Mouse (Mus musculus) midbrain, embryonic 13.5 days (tissue): ENCODE measurements around the gene Rora. TPM values are rescaled to one million over a fixed set of nuclear protein-coding genes. Genes with fewer than 3 reads are reported as not detected.

Source experiments
- ATAC-seq: fragments of 200-750 bp; cut with Nextera tagmentation; 2 replicates; pipeline ENCODE4 v1.8.0; 2017; ENCODE audit warnings: mild to moderate bottlenecking, moderate TSS enrichment, moderate library complexity
- H3K27ac ChIP-seq: fragments of 300-500 bp; sonication (generic); 2 replicates; pipeline ENCODE4 v1.5.1; 2015; ENCODE audit warnings: inconsistent platforms, mild to moderate bottlenecking, moderate library complexity
- H3K27me3 ChIP-seq: fragments of 300-500 bp; sonication (generic); 2 replicates; pipeline ENCODE4 v1.6.1; 2015; ENCODE audit warnings: mild to moderate bottlenecking, inconsistent platforms
- H3K36me3 ChIP-seq: fragments of 300-500 bp; sonication (generic); 2 replicates; pipeline ENCODE4 v1.6.1; 2015; ENCODE audit warnings: mild to moderate bottlenecking, inconsistent platforms
- H3K4me1 ChIP-seq: fragments of 300-500 bp; sonication (generic); replicated peaks from 2 replicates; pipeline ENCODE4 v1.6.1; 2015; ENCODE audit warnings: inconsistent platforms
- H3K4me2 ChIP-seq: fragments of 300-500 bp; sonication (generic); replicated peaks from 2 replicates; pipeline ENCODE4 v1.6.1; 2015; ENCODE audit warnings: moderate library complexity, mild to moderate bottlenecking, inconsistent platforms
- H3K4me3 ChIP-seq: fragments of 300-500 bp; sonication (generic); replicated peaks from 2 replicates; pipeline ENCODE4 v1.5.1; 2015; ENCODE audit warnings: mild to moderate bottlenecking, inconsistent platforms
- H3K9ac ChIP-seq: fragments of 300-500 bp; sonication (generic); replicated peaks from 2 replicates; pipeline ENCODE4 v1.6.1; 2015; ENCODE audit warnings: mild to moderate bottlenecking, inconsistent platforms
- H3K9me3 ChIP-seq: fragments of 300-500 bp; sonication (generic); 2 replicates; pipeline ENCODE4 v1.6.1; 2016; ENCODE audit warnings: mild to moderate bottlenecking, inconsistent platforms
- WGBS: fragments of 180-500 bp; shearing (Covaris S2); methylation state at CpG from one replicate; pipeline ENCODE4 v1.1.7; 2015; 5-methylcytosine and 5-hydroxymethylcytosine counted together
- polyA plus RNA-seq: library from polyadenylated mRNA; unstranded; fragments of >200 nt; fragmentation: Nextera tagmentation; extraction: Ambion mirVana; gene quantifications from 2 replicates; pipeline ENCODE4 v1.2.1, GENCODE M21; 2015

The Rora gene
- polyA plus RNA-seq, 1 experiment from 2014 or later, result 21.0 TPM

DNA sequence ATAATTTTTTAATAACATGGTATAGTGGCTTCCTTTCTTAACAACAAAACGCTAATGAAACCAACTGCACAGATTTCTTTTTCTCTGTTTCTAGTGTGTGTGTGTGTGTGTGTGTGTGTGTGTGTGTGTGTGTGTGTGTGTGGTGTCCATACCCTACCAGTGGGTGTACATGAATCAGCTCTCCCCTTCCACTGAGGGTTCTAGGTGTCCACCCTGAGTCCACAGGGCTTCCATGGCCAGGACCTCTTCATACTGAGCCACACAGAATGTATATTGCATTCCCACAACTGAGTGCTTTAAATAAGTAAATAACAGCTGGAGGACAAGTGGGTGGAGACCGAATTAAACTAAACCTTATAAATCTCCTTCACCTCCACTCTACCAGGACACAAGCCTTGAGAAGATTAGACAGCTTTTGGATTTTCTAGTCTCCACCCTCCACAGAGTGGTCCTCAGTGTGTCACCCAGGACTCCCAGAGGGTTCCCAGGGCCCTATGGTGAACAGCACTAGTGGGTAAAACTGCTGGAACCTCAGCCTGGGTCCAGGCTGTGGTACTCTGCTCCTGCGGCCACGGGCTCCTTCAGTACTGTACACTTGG, 649.9 kb downstream of the Rora start:
- no peaks in the 10 kb centered on the region for H3K36me3 ChIP-seq
- no peak overlapping the region for H3K27ac ChIP-seq
- no peak overlapping the region for H3K4me3 ChIP-seq
- peaks cover 12% of the 10 kb centered on the region for H3K27me3 ChIP-seq
- H3K4me2 ChIP-seq, result no peak overlapping the region; the same call in 1 of the 2 replicates
- 70% methylated on average over 4 of the region's 4 CpGs for WGBS
- 0 out of 2 replicates have a peak, but pooled peaks have one; percentile 24 for ATAC-seq
- H3K9ac ChIP-seq, result no peak overlapping the region
- peaks cover 32% of the 10 kb centered on the region for H3K4me1 ChIP-seq
- H3K9me3 ChIP-seq, result no peaks in the 10 kb centered on the region

DNA sequence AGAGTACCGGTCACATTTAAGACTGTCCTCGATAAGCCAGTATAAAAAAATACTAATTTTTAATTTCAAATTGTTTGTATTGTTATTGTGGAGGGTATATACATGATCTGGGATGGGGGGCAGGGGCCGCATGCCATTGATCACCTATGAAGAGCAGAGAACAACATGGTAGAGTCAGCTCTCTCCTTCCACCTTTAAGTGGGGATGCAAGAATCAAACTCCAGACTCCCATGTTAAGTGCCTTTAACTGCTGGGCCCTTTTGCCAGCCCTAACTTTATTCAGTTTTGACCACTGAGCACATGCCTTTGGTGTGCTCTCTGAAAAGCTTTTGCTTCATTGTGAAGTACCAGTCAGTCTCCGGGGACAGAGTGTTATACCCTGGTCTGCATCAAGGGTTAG, 650.4 kb downstream of the Rora start:
- H3K9me3 ChIP-seq, result no peaks in the 10 kb centered on the region
- WGBS, result 93% methylated on average over 4 of the region's 4 CpGs
- H3K27me3 ChIP-seq, result peaks cover 12% of the 10 kb centered on the region
- H3K36me3 ChIP-seq, result no peaks in the 10 kb centered on the region
- no peak for ATAC-seq
- peaks cover 32% of the 10 kb centered on the region for H3K4me1 ChIP-seq
- H3K4me3 ChIP-seq, result no peak overlapping the region
- no peak overlapping the region for H3K4me2 ChIP-seq
- H3K27ac ChIP-seq, result no peak overlapping the region
- no peak overlapping the region for H3K9ac ChIP-seq

DNA sequence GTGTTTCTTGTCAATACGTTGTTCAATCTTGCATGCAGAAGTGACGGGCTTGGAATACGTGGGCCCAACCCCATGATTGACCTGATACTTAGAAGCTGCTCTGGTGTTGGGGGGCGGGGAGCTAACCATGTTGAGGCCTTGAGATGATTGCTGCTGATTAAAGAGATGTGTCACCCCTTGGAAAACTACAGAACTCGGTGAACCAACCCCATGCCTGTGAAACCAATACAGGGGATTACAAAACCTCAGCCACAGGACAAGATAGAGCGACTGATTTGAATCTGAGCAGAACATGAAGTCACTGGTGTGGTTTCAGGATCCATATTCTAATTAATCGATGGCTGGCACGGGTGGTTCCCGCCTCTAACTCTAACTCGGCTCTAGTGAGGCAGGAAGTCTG, 650.9 kb downstream of the Rora start:
- Histone ChIP-seq H3K4me1 (peaks cover 32% of the 10 kb centered on the region), H3K27me3 (peaks cover 12% of the 10 kb centered on the region), H3K36me3 (no peaks in the 10 kb centered on the region), H3K9me3 (no peaks in the 10 kb centered on the region), H3K4me3 (no peak overlapping the region), H3K4me2 (no peak overlapping the region), H3K9ac (no peak overlapping the region), H3K27ac (no peak overlapping the region)
- no peak for ATAC-seq
- 78% methylated on average over 10 of the region's 10 CpGs for WGBS

DNA sequence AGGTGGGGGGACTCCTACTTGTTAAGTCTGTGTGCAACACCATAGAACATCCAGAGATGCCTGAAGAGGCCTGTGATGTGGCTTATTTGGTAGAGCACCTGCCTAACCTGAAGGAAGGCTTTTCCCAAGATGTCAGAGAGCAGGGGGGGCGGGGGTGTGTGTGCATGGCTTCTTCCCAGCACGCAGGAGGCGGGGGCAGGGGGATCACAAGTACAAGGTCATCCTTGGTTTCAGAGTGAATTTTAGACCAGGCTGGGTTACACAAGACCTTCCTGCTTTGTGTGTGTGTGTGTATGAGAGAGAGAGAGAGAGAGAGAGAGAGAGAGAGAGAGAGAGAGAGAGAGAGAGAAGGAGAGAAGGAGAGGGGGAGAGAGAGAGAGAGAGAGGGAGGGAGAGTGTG, 651.4 kb downstream of the Rora start:
- WGBS, result 73% methylated on average over 3 of the region's 3 CpGs
- Histone ChIP-seq H3K36me3 (no peaks in the 10 kb centered on the region), H3K4me2 (no peak overlapping the region), H3K9ac (no peak overlapping the region), H3K4me1 (peaks cover 33% of the 10 kb centered on the region), H3K9me3 (no peaks in the 10 kb centered on the region), H3K27ac (no peak overlapping the region), H3K4me3 (no peak overlapping the region), H3K27me3 (peaks cover 12% of the 10 kb centered on the region)
- ATAC-seq, result no peak

DNA sequence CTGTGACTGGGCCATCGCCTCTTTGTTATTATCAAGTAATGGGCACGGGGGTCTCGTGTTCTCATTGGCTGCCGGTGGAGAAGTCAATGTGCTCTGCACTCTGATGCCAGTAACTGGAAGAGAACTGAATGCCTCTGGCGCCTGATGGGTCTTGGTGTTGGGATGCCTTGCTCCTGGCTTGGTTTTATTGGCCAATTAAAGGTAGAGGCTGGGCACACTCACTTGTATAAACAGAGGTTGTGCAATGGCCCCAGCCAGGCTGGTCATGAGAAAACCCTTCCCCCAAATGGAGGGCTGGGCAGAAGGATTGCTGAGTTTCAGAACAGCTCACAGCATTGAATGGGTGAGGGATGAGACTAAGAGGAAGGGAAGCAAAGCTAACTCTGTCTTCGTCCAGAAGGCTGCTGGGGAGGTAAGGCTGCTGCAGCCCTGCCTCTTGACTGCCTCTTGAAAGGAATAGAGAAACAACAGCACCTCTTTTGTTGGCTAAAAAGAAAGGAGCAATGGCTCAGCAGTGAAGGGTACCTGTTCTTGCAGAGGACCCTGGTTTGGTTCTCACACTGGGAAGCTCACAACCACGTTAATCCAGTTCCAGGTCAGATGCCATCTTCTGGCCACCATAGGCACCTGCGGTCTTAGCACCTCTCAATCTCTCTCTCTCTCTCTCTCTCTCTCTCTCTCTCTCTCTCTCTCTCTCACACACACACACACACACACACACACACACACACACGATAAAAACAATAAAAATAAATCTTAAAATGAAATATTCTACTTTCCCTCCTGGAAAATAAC, 653.3 kb downstream of the Rora start:
- H3K27me3 ChIP-seq, result 0 out of 2 replicates have a peak, but pooled peaks cover 4% of the 10 kb centered on the region
- 76% methylated on average over 9 of the region's 9 CpGs for WGBS
- H3K9ac ChIP-seq, result no peak overlapping the region
- no peak for ATAC-seq
- no peaks in the 10 kb centered on the region for H3K36me3 ChIP-seq
- H3K4me1 ChIP-seq, result peaks cover 26% of the 10 kb centered on the region
- no peaks in the 10 kb centered on the region for H3K9me3 ChIP-seq
- no peak overlapping the region for H3K4me3 ChIP-seq
- H3K27ac ChIP-seq, result no peak overlapping the region
- H3K4me2 ChIP-seq, result no peak overlapping the region

DNA sequence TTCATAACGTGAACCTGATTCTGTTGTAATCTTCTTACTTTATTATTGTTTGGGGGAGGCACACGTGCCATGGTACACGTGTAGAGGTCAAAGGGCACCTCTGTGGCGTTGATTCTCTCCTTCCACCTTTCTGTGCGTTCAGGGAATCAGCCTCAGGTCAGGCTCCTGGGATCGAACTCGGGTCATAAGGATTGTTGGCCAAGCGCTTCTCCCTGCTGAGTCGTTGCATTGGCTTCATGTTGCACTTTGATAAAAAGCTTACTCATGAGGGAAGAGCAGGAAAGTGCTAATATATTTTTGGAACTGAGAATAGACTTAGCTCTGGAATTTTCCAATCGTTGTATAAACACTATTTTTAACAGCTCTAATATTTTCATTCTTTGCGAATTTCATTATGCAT, 654.4 kb downstream of the Rora start:
- H3K4me3 ChIP-seq, result no peak overlapping the region
- H3K27ac ChIP-seq, result no peak overlapping the region
- no peak overlapping the region for H3K4me2 ChIP-seq
- no peaks in the 10 kb centered on the region for H3K9me3 ChIP-seq
- H3K9ac ChIP-seq, result no peak overlapping the region
- H3K4me1 ChIP-seq, result peaks cover 18% of the 10 kb centered on the region
- 90% methylated on average over 11 of the region's 11 CpGs for WGBS
- H3K36me3 ChIP-seq, result no peaks in the 10 kb centered on the region
- no peak for ATAC-seq
- 0 out of 2 replicates have a peak, but pooled peaks cover 4% of the 10 kb centered on the region for H3K27me3 ChIP-seq

DNA sequence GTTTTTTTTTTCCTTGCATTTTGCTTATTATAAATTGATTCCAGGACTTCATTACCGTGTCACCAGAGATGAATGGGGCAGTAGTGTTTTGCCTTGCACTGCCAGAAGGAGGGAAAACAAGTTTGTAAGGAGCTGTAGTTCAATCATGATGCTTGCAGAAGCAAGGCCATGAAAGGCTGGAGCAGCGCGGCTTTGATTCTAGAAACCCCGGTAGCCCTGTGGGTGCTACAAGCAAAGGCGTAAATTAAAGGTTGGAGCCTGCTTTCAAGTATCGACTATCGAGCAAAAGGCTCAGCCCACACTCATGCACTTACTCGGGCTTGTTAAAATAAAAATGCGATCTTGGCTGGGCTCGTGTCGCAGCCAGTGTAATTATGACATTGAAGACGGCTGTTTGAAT, 656.9 kb downstream of the Rora start:
- Histone ChIP-seq H3K27me3 (no peaks in the 10 kb centered on the region), H3K9me3 (no peaks in the 10 kb centered on the region), H3K4me1 (peaks cover 19% of the 10 kb centered on the region), H3K36me3 (no peaks in the 10 kb centered on the region), H3K9ac (no peak overlapping the region), H3K4me2 (no peak overlapping the region), H3K27ac (no peak overlapping the region), H3K4me3 (no peak overlapping the region)
- WGBS, result 69% methylated on average over 12 of the region's 12 CpGs
- no peak for ATAC-seq

DNA sequence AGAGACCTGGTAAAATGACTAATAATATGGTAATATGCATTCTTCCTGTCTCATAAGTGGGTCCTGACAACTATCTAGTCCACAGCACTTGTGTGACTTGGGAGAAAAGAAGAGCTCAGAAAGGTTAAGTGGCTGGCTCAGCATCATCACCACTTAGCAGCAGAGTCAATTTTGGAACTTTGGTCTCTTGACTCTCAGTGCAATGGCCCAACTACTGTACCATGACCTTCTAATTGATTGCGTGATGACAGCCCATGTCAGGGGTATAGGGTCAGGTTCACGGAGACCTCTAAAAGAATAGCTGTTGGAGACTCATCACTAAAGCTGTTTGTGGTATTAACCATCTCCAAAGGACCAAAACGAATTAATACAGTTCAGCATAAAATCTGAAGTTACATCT, 659.7 kb downstream of the Rora start:
- Histone ChIP-seq H3K4me2 (no peak overlapping the region), H3K36me3 (no peaks in the 10 kb centered on the region), H3K27ac (no peak overlapping the region), H3K4me3 (no peak overlapping the region), H3K27me3 (no peaks in the 10 kb centered on the region), H3K9ac (no peak overlapping the region), H3K9me3 (no peaks in the 10 kb centered on the region), H3K4me1 (peaks cover 13% of the 10 kb centered on the region)
- no peak for ATAC-seq
- 85% methylated on average over 3 of the region's 3 CpGs for WGBS

DNA sequence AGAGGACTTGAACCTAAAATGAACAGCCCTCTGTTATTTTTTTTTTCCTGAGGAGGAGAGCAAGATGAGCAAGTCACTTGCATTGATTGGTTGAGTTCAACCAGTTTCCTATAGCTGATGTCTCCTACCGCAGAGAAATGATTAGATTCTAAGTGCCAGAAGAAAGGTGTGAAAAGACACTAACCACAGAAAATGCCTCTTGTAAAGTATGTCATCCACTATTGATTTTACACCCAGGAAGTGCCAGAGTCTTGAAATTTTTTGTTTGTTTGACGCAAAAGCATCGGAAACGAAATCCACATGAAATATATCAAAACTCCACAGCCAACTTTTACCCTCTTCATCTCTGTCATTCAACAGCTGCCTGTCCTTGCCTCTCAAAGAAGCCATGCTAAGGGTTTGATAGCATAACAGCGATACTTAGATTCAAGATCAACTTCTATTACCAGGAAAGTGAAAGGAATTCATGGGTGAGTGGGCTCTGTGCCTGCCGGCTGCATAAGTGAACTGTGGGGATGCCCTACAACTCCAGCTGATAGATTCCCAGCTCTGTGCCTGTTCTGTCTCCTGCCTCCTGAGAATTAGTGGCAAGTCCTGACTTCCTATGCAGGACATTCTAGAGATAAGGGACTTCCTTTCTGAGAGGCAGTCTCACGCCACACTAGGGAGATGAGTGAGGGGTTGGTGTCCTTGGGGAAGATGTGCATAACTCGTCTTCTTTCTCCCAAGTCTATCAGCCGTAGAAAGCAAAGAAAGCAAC, 661.0 kb downstream of the Rora start:
- H3K9me3 ChIP-seq, result no peaks in the 10 kb centered on the region
- no peak overlapping the region for H3K9ac ChIP-seq
- WGBS, result 86% methylated on average over 9 of the region's 9 CpGs
- no peak overlapping the region for H3K4me3 ChIP-seq
- ATAC-seq, result no peak
- H3K27me3 ChIP-seq, result no peaks in the 10 kb centered on the region
- peaks cover 13% of the 10 kb centered on the region for H3K4me1 ChIP-seq
- H3K27ac ChIP-seq, result no peak overlapping the region
- no peaks in the 10 kb centered on the region for H3K36me3 ChIP-seq
- no peak overlapping the region for H3K4me2 ChIP-seq

DNA sequence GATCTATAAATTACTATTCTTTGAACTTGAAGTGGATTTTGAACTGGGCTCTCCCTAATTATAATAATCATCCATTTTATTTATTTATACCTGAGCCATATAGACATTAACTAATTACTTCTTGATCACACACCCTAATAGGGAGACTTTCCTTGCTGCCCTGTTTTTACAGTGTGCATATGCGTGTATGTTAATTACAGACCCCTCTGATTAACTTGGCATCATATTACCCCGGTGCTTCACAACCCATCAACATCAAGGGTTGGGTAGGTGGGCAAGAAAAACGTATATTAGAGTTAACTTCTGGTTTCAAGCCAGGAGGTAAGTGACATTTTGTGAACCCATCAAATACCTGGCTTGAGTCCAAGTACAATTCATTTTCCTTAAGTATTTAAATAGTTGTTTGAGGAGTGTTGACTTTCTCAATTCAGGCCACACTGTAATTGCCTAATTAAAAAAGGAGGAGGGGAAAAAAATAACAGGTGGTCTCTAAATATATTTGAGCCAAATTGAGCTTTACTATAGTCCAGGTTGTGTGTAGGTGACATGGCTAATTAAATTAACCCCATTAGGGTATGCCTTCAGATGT, 664.0 kb downstream of the Rora start:
- Histone ChIP-seq H3K9ac (no peak overlapping the region), H3K4me3 (no peak overlapping the region), H3K27me3 (no peaks in the 10 kb centered on the region), H3K9me3 (no peaks in the 10 kb centered on the region), H3K4me2 (no peak overlapping the region), H3K4me1 (peaks cover 13% of the 10 kb centered on the region; the same call in 1 of the 2 replicates), H3K36me3 (no peaks in the 10 kb centered on the region), H3K27ac (no peak overlapping the region)
- WGBS, result 68% methylated on average over 3 of the region's 3 CpGs
- no peak for ATAC-seq

DNA sequence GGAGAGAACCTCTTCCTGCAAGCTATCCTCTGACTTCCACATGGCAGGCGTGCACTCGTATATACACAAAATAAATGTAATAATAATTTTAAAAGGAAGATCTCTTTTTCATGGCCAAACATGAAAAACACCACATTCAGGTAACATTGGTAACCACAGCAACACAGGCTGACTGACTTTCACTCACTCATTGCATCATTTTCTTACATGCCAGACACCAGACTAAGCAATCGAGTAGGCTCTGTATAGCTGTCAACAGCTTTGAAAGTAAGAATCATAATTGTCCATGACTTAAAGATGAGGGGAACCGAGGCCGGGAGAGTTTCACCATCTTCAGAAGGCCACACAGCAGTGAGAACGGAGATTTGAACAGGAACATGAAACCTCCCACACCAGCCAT, 665.8 kb downstream of the Rora start:
- no peaks in the 10 kb centered on the region for H3K9me3 ChIP-seq
- no peaks in the 10 kb centered on the region for H3K36me3 ChIP-seq
- no peak overlapping the region for H3K27ac ChIP-seq
- no peak for ATAC-seq
- H3K4me2 ChIP-seq, result no peak overlapping the region
- no peak overlapping the region for H3K4me3 ChIP-seq
- H3K9ac ChIP-seq, result no peak overlapping the region
- no peaks in the 10 kb centered on the region for H3K27me3 ChIP-seq
- WGBS, result 95% methylated on average over 6 of the region's 6 CpGs
- H3K4me1 ChIP-seq, result peaks cover 5% of the 10 kb centered on the region; the same call in 1 of the 2 replicates
